Mouse (Mus musculus) cerebral cortex, adult 2 months (tissue): Measurements from ENCODE around the gene Pdgfb.

Experiments used
- WGBS: fragments of 180-500 bp; shearing (Covaris S2); methylation state at CpG from one replicate; pipeline ENCODE4 v1.1.7; 2018; 5-methylcytosine and 5-hydroxymethylcytosine counted together

Pdgfb gene

DNA sequence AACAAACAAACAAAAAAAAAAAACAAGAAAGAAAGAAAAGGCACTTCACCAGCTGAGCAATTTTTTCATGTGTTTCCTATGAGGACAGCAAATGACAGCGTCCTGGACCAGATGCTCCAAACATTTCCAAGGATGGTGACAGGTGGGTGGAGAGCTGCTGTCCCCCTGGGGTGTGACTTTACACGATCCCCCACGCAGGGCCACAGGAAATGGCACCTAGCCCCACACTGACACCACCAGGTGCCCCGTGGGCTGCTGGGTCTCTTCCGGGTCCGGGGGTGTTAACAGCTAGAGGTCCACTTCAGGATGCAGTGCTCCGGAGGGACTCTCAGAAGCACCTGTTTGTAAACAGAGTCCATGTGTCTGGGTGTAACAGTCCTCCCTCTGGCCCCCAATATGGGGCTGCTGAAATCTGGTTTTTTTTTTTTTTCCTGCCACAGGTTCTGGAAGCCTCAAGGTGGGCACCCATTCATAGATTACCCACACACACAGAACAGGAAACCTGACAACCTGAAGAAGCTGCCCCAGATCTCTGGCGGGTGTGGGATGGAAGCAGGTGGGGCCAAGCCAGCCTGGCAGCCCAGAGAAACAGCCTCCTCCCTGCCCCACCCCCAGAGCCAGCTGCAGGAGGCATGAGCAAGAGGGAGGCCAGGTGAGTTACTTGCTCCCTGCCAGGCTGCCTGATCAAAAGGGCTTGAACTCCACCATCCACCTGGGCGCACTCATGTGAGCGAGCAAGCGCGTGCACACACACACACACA is 5.2 kb downstream of the Pdgfb start:
- WGBS: 31% methylated on average over 12 of the region's 12 CpGs

DNA sequence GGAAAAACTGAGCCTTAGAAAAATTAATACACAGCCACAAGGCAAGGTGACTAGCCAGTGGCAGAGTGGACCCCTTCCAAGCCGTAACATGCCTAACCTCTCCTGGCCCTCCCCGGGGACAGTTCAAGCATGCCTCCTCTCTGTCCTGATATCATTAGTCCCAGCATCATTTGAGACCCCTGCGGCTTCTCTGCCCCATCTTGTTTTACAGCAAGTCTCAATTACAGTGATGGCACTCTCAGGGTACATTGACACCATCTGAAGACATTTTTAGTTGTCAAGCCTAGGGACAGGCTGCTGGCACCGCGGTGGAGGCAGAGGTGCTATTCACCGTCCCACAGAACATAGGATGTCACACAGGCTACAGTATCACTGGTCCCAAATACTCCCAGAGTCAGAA is 6.3 kb downstream of the Pdgfb start:
- WGBS: 87% methylated on average over 6 of the region's 6 CpGs

DNA sequence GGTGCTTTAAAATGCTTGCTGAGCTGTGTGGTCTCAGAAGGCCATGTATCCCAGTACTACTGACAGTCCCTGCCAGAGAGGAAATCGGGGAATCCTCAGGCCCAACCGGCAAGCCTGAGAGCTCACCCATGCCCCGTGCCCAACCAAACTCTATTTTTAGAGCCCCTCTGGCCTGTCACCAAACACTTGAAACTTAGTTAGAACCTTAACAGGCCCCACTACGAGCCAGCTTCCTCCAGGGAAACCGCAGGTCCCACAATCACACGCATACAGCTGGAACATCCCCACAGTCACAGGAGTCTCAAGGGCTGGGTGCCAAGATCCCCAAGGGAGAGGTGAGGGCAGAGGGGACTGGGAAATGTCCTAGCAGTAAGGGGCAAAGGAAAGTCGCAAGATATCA is 8.6 kb downstream of the Pdgfb start:
- WGBS: 68% methylated on average over 7 of the region's 7 CpGs

DNA sequence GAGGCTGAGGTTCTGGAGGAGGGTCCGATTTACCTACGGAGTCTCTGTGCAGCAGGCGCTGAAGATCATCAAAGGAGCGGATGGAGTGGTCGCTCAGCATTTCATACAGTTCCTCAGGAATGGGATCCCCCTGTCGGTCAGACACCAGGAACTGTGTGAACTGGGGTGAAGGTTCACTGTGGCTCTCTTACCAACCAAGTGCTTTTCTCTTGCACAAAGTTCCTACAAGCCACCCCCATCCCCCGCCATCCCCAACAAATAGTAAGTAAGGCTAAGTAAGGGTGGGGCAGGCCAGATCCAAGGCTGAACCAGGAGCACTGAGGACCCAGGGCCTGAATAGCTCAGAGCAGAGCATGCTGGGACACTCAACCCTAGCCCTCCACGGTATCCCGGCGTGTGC is 9.3 kb downstream of the Pdgfb start:
- WGBS: 78% methylated on average over 10 of the region's 10 CpGs

DNA sequence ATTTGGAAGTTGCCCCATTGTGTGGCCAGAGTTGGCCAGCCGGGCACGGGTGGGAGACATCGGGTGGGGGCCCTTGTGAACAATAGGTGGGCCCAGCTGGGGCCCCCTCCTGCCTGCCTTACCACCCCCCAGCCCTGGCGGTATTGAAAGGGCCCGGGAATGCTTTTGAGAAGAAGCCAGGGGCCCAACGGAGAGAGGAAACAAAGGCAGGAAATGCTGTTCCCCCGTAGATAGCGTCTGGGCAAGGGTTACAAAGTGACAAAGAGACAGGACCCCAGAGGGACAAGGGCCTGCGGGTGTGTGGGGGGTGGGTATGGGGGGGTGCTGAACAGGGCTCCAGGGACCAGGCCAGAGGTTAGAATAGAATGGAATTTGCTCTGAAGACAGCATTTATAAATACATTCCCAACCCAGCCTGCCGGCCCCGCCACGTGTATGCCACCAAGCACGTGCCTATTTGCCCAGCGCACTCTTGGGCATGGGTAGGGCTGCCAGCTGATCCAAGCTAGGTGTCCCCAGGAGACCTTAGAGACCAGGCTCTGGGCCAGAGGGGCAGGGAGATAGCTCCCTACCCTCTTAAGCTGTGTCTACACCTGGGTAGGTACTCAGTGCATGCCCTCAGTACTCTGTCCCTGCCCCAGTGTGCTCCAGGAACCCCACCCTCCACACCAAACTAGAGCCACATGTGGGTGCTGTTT is 10.0 kb downstream of the Pdgfb start:
- WGBS: 40% methylated on average over 14 of the region's 14 CpGs

DNA sequence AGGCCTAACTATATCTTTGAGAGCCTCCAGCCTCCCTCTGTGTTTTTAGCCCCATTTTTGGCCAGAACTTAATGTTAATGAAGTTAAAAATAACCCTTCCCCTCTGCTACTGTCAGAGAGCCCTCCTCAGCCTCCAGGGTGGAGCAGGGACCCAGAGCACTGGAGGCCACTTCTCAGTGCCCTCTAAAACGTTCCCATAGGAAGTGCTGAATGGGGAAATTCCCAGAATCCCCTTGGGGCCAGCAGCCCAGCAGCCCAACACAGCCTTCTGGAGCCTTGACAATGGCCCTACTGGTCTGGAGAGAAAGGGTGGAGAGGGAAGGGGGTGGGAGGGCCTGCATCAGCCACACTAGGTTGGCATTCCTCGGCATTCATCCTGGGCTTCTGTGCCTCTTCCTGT is 11.2 kb downstream of the Pdgfb start:
- WGBS: 62% methylated on average over 2 of the region's 2 CpGs

DNA sequence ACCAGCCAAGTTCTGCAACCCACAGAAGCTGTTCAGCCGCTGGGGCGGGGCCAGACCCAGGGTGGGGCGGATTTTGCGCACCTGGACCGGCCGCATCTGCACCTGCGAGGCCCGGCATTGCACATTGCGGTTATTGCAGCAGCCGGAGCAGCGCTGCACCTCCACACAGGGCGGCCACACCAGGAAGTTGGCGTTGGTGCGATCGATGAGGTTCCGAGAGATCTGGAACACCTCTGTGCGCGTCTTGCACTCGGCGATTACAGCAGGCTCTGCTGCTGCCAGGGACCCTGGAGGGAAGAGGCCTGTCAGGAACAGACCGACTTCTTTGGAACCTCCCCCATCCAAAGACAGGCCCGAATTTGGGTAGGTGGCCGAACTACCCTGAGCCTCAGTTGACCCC is 13.2 kb downstream of the Pdgfb start:
- WGBS: 90% methylated on average over 23 of the region's 23 CpGs

DNA sequence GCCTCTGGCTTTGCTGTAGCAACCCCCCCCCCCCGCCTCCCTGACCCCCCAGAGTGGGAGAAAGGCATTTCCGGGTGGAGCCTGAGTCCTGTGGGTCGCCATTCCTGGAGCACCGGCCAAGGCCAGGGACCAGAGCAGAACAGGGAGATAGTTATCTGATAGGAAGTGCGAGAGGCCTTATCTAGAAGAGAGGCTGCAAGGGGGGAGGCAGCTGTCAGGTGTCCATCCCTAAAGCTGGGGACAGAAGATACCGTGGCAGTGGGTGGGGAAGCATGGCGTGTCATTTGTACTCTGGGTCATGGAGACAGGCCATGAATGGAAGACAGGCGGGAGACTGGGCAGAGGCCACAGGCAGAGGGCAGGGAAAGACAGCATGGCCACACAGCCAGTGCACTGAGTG is 14.1 kb downstream of the Pdgfb start:
- 82% methylated on average over 8 of the region's 8 CpGs for WGBS

DNA sequence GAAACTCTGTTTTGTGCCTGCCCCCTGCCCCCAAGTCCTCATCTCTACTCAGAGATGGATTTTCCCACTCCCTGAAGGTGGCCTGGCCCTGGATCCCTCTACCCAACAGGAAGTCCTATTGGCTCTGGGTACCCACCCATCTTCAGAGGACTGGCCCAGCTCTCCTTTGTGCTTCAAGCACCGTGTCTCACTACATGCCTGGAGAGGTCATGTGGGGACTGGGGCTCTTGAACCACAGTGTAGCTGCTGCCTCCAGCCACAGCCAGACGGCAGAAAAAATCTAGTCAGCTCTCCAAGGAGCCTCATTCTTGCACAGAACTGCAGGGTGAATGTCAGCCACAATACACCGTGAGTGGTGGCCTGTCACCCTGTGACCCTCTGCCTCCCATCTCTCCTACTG is 16.8 kb downstream of the Pdgfb start:
- WGBS: 84% methylated on average over 3 of the region's 3 CpGs

DNA sequence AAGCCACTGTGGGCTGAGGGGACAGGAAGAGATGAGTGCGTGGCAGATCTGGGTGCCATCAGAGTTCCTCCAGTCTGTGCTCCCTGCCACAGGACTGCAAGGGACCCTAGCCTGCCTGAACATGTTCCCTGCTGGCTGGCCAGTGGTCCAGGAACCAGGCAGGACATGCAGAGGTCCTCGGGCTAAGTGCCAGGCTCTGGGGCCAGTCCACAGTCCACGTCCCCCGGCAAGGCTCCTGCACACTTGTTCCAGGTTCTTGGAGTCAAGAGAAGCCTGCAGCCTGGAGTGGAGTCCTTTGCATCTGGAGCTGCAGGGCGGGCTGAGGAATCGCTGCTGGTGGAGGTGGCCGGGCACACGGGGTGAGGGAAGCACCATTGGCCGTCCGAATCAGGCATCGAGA is 18.0 kb downstream of the Pdgfb start:
- WGBS: 90% methylated on average over 11 of the region's 11 CpGs

DNA sequence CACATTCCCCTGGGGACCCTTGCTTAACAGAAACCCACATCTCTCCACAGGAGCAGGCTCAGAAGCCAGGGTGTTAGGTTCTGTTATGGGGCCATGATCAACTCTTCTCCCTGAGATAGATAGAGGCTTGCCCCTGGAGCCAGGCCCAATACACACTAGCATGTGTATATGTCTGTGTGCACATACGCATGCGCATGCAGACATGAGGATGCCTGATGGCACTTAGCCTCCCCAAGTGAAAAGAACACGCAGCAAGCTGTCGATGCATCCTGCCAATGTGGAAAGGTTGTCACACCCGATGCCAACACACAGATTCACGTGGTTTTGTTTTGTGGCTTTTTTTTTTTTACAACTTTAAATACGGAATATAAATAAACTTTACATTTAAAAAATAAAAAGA is 19.2 kb downstream of the Pdgfb start:
- WGBS: 74% methylated on average over 7 of the region's 7 CpGs

DNA sequence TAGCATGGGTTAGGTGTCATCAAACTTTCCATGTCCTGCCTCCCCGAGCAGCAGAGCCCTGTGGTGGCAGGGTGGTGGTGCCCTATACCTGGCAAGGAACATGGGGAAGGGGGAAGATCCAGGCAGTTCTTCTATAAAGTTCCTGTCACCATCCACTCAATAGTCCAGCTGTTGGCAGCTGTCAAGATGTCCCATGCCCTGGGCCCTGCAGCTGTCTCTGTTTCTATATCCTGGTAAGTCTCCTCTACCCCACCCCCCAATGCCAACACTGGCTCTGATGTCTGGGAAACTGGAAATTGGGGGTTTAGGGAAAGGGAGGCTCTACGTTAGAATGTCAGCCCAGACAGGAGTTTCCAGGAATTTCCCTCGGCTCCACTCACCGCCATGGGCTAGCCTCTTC is 20.2 kb downstream of the Pdgfb start:
- WGBS: 91% methylated on average over 4 of the region's 4 CpGs

DNA sequence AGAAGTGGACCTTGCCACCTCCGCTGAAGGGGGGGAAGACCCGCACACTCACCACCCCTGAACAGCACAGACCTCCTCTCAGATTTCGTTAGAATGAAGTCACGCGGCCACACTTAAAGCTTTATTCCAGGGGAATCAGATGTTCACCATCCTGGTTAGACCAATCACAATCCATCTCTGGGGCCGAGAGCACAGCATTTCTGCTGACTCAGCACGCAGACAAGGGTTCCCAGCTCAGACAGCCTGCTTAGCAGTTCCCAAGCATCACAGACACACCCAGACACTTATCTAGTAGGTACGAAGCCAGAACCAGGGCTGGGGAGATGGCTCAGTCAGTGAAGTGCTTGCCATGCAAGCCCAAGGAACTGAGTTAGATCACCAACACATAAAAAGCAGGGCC is 28.6 kb downstream of the Pdgfb start:
- WGBS: 82% methylated on average over 8 of the region's 8 CpGs

DNA sequence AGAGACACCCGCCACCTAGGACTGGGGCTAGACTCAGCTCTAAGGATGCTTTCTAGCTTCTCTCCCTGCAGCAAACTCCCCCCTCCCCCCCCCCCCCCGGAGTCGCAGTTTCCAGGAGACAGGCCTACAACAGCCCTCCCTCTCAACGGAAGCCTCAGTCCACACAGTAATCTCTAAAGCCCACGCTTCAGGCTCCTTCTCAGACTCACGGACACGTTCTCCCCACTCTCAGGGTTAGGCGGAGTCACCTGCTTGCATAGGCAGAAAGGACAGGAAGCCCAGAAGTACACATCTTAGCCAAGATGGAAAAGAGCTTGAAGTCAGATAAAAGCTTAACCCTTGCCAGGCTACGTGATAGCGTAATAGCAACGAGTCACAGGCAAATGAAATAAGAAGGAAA is 29.3 kb downstream of the Pdgfb start:
- 45% methylated on average over 11 of the region's 11 CpGs for WGBS

DNA sequence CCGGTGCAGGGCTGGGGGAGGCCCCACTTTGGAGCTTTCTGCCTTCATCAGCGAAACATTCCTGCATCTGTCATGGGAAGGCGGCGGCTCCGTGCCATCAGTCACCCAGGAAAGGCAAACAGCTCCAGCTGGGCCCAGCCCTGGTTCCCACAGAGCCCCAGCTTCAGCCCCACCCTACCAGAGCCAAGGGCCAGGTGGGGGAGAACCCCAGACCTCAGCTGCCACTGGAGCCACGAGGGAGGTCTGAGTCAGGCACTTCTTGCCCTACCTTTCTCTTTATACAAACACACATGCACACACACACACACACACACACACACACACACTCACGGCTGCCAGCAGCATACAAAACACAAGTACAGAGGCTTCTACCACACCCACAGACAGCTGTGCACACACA is 30.6 kb downstream of the Pdgfb start:
- WGBS: 75% methylated on average over 7 of the region's 7 CpGs

DNA sequence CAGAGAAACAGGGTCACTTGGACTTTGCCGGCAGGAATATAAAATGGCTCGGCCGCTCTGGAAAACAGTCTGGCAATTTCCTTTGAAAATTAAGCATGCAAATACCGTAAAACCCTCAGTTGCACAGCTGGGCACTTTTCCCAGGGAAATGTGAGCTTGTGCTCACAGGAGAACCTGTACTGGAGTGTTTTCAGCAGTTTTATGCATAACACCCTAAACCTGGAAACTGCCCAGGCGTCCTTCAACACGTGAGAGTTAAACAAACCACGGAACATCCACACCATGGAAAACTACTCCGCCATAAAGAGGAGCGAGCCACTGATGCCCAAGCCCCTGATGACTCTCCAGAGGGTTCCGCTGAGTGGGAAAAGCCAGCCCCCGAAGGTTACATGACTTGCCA is 34.1 kb downstream of the Pdgfb start:
- WGBS: 65% methylated on average over 11 of the region's 11 CpGs

DNA sequence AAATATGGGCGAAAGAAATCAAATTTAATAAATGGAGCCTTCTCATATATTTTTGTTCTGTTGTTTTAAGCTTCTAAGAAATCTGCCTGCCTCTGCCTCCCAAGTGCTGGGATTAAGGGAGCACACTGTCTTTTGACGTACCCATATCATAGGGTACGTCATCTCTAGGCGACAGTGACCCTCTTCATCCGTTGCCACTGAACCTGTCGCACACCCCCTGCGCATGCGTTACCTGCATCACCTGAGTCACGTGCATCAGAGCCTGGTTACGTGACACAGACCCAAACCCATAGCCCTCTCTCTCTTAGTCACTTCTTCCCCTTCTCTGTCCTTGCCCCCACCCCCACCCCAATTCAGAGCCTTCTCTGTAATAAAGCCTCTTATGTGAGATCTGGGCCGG is 42.6 kb downstream of the Pdgfb start:
- 97% methylated on average over 11 of the region's 11 CpGs for WGBS

DNA sequence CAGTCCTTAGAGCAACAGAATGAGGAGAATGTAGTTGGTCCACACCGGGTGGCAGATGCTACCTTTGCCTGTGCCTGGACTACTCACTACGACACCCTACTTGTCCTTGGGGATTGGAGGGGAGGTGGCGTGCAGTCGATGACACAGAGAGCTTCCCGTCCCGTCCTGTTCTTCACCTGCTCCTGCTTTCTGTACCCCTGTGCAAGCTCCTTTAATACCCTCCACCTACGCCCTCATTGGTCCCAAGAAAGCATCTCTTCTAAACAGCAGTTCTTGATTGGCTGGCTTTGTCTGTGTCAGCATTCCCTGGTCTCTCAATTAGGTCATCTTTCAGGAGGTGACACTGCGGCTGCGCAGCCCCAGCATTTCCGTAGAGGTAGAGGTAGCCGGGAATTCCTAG is 43.8 kb downstream of the Pdgfb start, which contains the start of gene Cbx7:
Gene Cbx7, minus strand, starts transcription at position 180 of the 400 bp plus-strand sequence.
- WGBS: 94% methylated on average over 11 of the region's 11 CpGs

DNA sequence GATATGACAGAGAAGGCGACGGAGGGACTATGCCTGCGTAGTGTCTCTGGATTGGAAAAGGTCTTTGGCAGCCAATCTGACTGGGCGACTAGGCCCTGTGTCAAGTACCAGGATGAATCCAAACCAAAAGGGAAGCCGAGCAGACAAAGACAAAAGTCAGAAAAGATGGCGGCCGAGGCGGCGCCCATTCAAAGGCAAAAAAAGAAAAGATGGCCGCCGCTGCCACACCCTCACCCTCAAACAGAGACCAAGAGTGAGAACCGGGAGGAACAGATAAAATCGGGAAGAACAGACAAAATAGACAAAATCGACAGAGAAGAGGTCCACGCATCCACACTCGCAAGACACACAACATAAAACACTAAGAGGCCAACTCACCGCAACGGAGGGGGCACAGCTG is 44.3 kb downstream of the Pdgfb start:
- 98% methylated on average over 18 of the region's 18 CpGs for WGBS

DNA sequence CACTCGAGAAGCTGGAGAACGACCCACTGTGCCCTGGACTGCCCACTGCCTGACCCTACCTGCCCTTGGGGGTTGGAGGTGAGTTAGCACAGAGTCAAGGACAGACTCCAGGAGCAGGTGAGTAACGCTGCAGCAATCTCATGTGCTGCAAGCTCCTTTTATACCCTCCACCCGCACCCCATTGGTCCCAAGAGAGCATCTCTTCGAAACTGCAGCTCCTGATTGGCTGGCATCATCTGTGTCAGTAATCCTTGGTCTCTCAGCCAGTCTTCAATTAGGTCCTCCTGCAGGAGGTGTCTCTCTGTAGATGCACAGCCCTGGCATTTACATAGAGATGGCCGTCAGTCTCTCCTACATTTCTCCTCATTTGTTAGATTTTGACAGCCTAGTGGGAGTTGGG is 47.4 kb downstream of the Pdgfb start:
- WGBS: 88% methylated on average over 6 of the region's 6 CpGs

DNA sequence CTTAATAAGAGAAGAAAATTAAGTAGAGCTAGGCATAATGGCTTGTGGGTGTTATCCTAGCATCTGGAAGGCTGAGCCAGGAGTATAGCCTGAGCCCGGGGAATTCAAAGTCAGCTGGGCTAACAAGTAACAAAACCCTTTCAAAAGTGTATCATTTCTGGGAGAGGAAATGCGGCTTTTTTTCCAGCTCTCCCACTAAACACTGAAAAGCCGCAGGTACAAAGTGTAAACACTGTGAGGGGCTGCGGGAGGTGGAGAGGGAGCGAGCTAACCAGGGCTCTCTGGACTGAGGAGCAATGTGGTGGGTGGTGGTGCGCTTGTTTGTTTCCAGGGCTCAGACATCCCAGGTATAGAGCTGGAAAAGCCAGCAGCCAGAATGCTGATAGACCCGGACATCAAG is 50.4 kb downstream of the Pdgfb start:
- WGBS: 89% methylated on average over 7 of the region's 7 CpGs

DNA sequence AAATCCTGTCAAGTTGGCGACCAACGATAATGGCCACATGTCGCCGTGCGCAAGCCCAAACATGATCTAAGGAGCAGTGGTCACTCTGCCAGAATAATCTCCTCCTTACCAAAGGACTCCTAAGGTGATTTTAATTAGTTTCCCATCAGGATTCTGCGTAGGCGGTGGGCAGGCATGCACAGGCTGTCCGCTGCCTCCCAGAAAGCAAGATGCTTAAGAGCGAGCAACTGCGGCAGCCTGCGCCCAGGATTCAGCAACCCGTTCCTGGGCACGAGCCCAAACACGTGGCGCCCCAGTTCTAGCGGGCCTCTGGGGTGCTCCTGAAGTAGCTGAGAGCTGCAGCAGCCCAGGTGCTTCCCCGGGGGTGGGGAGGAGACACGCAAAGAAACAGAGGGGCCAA is 52.1 kb downstream of the Pdgfb start:
- 67% methylated on average over 18 of the region's 18 CpGs for WGBS

DNA sequence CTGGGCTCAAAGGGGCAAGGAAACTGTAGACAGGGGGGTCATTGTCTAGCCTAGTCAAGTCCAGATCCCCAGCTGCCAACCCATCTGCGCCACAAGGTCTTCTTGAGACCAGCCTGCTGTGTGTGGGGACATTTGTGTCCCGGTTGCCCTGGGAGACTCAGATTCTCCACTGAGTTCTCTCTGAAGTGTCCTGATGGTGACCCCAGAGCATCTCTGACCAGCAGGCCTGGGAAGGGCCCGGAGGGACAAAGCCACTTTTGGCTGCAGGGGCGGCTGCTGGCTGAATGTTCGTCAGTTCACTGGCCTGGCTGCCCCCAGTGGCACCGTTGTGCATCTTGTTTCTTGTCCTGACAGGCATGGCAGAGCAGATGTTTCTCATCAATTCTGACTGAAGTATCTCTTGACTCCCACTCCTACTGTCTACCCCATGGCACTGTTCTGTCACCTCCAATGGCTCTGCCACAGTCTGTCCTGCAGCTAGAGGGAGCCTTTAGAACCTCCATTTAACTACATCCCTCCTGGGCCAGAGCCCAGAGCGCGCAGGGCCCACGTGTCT is 53.3 kb downstream of the Pdgfb start:
- WGBS: 64% methylated on average over 9 of the region's 9 CpGs
